Mouse (Mus musculus): ENCODE measurements around the gene Osbp. TPM values are rescaled to one million over a fixed set of nuclear protein-coding genes. Genes with fewer than 3 reads are reported as not detected.

Osbp gene
- polyA plus RNA-seq, 1 experiment from 2014 or later: 7.2 TPM

- no peaks in the 10 kb centered on the region for H3K27me3 ChIP-seq (replicated peaks; ENCODE audit: control insufficient read depth, insufficient read depth, low read length)
- DNase-seq (ENCODE audit: low spot score): no peak
- no peak overlapping the region for H3K4me3 ChIP-seq (ENCODE audit: low read depth, low read length)
- no peak overlapping the region for H3K27ac ChIP-seq (ENCODE audit: low read depth, low read length)
- ATAC-seq: no peak
- no peaks in the 10 kb centered on the region for H3K4me1 ChIP-seq (ENCODE audit: control insufficient read depth, insufficient read depth, low read length)
- H3K36me3 ChIP-seq (ENCODE audit: control insufficient read depth, insufficient read depth, low read length): no peaks in the 10 kb centered on the region
- 89% methylated on average over 5 of the region's 5 CpGs for WGBS
- H3K9ac ChIP-seq (ENCODE audit: low read length): no peak overlapping the region
- no peak overlapping the region for H3K4me2 ChIP-seq (ENCODE audit: low read length)
- H3K9me3 ChIP-seq (replicated peaks; ENCODE audit: control insufficient read depth, low read length): no peaks in the 10 kb centered on the region
These were observed 9.1 kb upstream of the Osbp start for GRCm38 (mm10) chr19:11956636-11957035.

- WGBS: 87% methylated on average over 5 of the region's 5 CpGs
- Histone ChIP-seq H3K4me3 (ENCODE audit: low read depth, low read length) (no peak overlapping the region), H3K36me3 (ENCODE audit: control insufficient read depth, insufficient read depth, low read length) (no peaks in the 10 kb centered on the region), H3K27me3 (replicated peaks; ENCODE audit: control insufficient read depth, insufficient read depth, low read length) (no peaks in the 10 kb centered on the region), H3K9me3 (replicated peaks; ENCODE audit: control insufficient read depth, low read length) (no peaks in the 10 kb centered on the region), H3K4me2 (ENCODE audit: low read length) (no peak overlapping the region), H3K27ac (ENCODE audit: low read depth, low read length) (no peak overlapping the region), H3K9ac (ENCODE audit: low read length) (no peak overlapping the region), H3K4me1 (ENCODE audit: control insufficient read depth, insufficient read depth, low read length) (no peaks in the 10 kb centered on the region)
- no peak for ATAC-seq
- no peak for DNase-seq (ENCODE audit: low spot score)
These were observed 8.3 kb upstream of the Osbp start for GRCm38 (mm10) chr19:11957396-11957795.

- Histone ChIP-seq H3K9me3 (replicated peaks; ENCODE audit: control insufficient read depth, low read length) (no peaks in the 10 kb centered on the region), H3K27ac (ENCODE audit: low read depth, low read length) (no peak overlapping the region), H3K4me3 (ENCODE audit: low read depth, low read length) (no peak overlapping the region), H3K9ac (ENCODE audit: low read length) (no peak overlapping the region), H3K27me3 (replicated peaks; ENCODE audit: control insufficient read depth, insufficient read depth, low read length) (no peaks in the 10 kb centered on the region), H3K4me1 (ENCODE audit: control insufficient read depth, insufficient read depth, low read length) (no peaks in the 10 kb centered on the region), H3K36me3 (ENCODE audit: control insufficient read depth, insufficient read depth, low read length) (no peaks in the 10 kb centered on the region), H3K4me2 (ENCODE audit: low read length) (no peak overlapping the region)
- 89% methylated on average over 8 of the region's 8 CpGs for WGBS
- ATAC-seq: no peak
- no peak for DNase-seq (ENCODE audit: low spot score)
These were observed 7.9 kb upstream of the Osbp start for GRCm38 (mm10) chr19:11957846-11958245.

DNA sequence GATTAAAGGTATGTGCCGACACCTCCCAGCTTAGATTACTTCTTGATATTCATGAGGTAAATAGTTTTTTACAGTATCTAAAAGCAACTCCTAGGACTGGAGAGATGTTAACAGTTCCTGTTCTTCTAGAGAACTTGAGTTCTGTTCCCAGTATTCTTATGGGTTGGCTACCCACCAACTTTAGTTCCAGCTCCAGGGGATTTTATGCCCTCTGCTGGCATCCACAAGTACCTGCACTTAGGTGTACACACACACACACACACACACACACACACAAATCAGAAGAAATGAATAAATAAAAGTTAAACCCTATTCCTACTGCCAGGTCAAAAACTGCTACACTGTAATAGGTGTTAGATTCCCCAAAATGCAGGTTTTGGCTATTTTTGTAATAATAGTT is 1.5 kb upstream of the Osbp start:
- Histone ChIP-seq H3K27ac (ENCODE audit: low read depth, low read length) (no peak overlapping the region), H3K4me1 (ENCODE audit: control insufficient read depth, insufficient read depth, low read length) (peaks cover 7% of the 10 kb centered on the region; the same call in 1 of the 2 replicates), H3K27me3 (replicated peaks; ENCODE audit: control insufficient read depth, insufficient read depth, low read length) (no peaks in the 10 kb centered on the region), H3K36me3 (ENCODE audit: control insufficient read depth, insufficient read depth, low read length) (peaks cover 9% of the 10 kb centered on the region; the same call in 1 of the 2 replicates), H3K9me3 (replicated peaks; ENCODE audit: control insufficient read depth, low read length) (no peaks in the 10 kb centered on the region), H3K9ac (ENCODE audit: low read length) (no peak overlapping the region), H3K4me3 (ENCODE audit: low read depth, low read length) (peak overlapping the region; percentile 38; the same call in 1 of the 2 replicates), H3K4me2 (ENCODE audit: low read length) (peak overlapping the region; percentile 50)
- DNase-seq (ENCODE audit: low spot score): peak; percentile 4
- WGBS: 95% methylated on average over 1 of the region's 1 CpGs
- ATAC-seq: no peak

GRCm38 (mm10) chr19:11966201-11966636 is 478 bp downstream of the Osbp start:
- H3K4me1 ChIP-seq (ENCODE audit: control insufficient read depth, insufficient read depth, low read length): peaks cover 7% of the 10 kb centered on the region; the same call in 1 of the 2 replicates
- H3K27ac ChIP-seq (ENCODE audit: low read depth, low read length): peak overlapping the region; percentile 81
- H3K4me2 ChIP-seq (ENCODE audit: low read length): peak overlapping the region; percentile 74
- no peaks in the 10 kb centered on the region for H3K27me3 ChIP-seq (replicated peaks; ENCODE audit: control insufficient read depth, insufficient read depth, low read length)
- H3K36me3 ChIP-seq (ENCODE audit: control insufficient read depth, insufficient read depth, low read length): peaks cover 18% of the 10 kb centered on the region
- no peaks in the 10 kb centered on the region for H3K9me3 ChIP-seq (replicated peaks; ENCODE audit: control insufficient read depth, low read length)
- DNase-seq (ENCODE audit: low spot score) (peak; percentile 37), ATAC-seq (no peak)
- H3K4me3 ChIP-seq (ENCODE audit: low read depth, low read length): peak overlapping the region; percentile 55
- WGBS: 1% methylated on average over 18 of the region's 18 CpGs
- H3K9ac ChIP-seq (ENCODE audit: low read length): peak overlapping the region; percentile 81

DNA sequence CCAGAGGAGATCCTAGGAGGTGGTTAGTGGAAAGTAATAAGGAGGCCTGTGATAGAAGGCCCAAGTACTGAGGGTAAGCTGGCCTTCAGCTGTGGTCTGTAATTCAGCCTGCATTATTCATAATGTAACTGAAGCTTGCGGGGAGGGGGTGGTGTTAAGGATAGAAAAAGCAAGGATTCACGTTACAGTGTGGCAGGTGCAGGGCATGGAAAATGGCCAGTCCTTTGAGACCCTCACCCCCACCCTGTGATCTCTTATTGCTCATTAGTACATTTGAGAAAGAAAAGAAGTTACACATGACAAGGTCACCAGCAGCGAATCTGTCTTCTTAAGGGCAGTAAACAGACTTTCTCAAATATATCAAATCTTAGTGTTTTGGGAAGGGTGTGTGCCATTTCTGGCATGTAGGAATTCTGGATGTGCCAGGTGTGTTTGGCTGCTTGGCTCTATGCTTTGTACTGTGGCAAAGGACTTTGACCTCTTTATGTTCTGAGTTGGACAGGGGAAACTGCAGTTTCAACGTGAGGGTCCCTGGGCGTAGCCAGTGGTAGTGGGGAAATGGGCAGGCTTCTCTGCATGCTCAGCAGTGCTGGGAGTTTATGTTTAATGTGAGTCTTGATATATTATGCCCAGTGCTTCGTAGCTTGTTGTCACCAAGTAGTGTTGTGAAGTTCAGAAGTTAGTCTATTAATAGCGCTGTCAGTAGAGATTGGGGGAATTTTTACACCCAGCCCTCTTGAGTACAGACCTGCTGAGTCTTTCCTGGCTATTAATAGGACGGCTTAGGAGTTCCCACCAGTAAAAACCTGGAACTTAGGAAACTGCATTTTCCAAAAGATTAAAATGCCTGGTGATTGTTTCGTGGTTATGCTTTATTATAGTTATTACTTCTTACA is 3.7 kb downstream of the Osbp start:
- DNase-seq (ENCODE audit: low spot score): no peak
- WGBS: 87% methylated on average over 9 of the region's 9 CpGs
- ATAC-seq: no peak
- H3K36me3 ChIP-seq (ENCODE audit: control insufficient read depth, insufficient read depth, low read length): peaks cover 50% of the 10 kb centered on the region
- no peaks in the 10 kb centered on the region for H3K27me3 ChIP-seq (replicated peaks; ENCODE audit: control insufficient read depth, insufficient read depth, low read length)
- H3K4me2 ChIP-seq (ENCODE audit: low read length): no peak overlapping the region
- H3K9me3 ChIP-seq (replicated peaks; ENCODE audit: control insufficient read depth, low read length): no peaks in the 10 kb centered on the region
- H3K4me3 ChIP-seq (ENCODE audit: low read depth, low read length): no peak overlapping the region
- no peak overlapping the region for H3K9ac ChIP-seq (ENCODE audit: low read length)
- H3K27ac ChIP-seq (ENCODE audit: low read depth, low read length): no peak overlapping the region
- peaks cover 7% of the 10 kb centered on the region; the same call in 1 of the 2 replicates for H3K4me1 ChIP-seq (ENCODE audit: control insufficient read depth, insufficient read depth, low read length)

- no peak for ATAC-seq
- peaks cover 83% of the 10 kb centered on the region for H3K36me3 ChIP-seq (ENCODE audit: control insufficient read depth, insufficient read depth, low read length)
- H3K27ac ChIP-seq (ENCODE audit: low read depth, low read length): no peak overlapping the region
- H3K27me3 ChIP-seq (replicated peaks; ENCODE audit: control insufficient read depth, insufficient read depth, low read length): no peaks in the 10 kb centered on the region
- no peak for DNase-seq (ENCODE audit: low spot score)
- no peaks in the 10 kb centered on the region for H3K9me3 ChIP-seq (replicated peaks; ENCODE audit: control insufficient read depth, low read length)
- 92% methylated on average over 13 of the region's 13 CpGs for WGBS
- no peak overlapping the region for H3K9ac ChIP-seq (ENCODE audit: low read length)
- H3K4me3 ChIP-seq (ENCODE audit: low read depth, low read length): no peak overlapping the region
- H3K4me2 ChIP-seq (ENCODE audit: low read length): no peak overlapping the region
- no peaks in the 10 kb centered on the region for H3K4me1 ChIP-seq (ENCODE audit: control insufficient read depth, insufficient read depth, low read length)
These were observed 7.9 kb downstream of the Osbp start for GRCm38 (mm10) chr19:11973511-11974222.

GRCm38 (mm10) chr19:11974223-11974540 is 8.4 kb downstream of the Osbp start:
- DNase-seq (ENCODE audit: low spot score) (no peak), ATAC-seq (no peak)
- 96% methylated on average over 2 of the region's 2 CpGs for WGBS
- peaks cover 83% of the 10 kb centered on the region for H3K36me3 ChIP-seq (ENCODE audit: control insufficient read depth, insufficient read depth, low read length)
- H3K9ac ChIP-seq (ENCODE audit: low read length): no peak overlapping the region
- no peak overlapping the region for H3K4me2 ChIP-seq (ENCODE audit: low read length)
- no peaks in the 10 kb centered on the region for H3K27me3 ChIP-seq (replicated peaks; ENCODE audit: control insufficient read depth, insufficient read depth, low read length)
- H3K4me1 ChIP-seq (ENCODE audit: control insufficient read depth, insufficient read depth, low read length): no peaks in the 10 kb centered on the region
- no peaks in the 10 kb centered on the region for H3K9me3 ChIP-seq (replicated peaks; ENCODE audit: control insufficient read depth, low read length)
- no peak overlapping the region for H3K27ac ChIP-seq (ENCODE audit: low read depth, low read length)
- no peak overlapping the region for H3K4me3 ChIP-seq (ENCODE audit: low read depth, low read length)

DNA sequence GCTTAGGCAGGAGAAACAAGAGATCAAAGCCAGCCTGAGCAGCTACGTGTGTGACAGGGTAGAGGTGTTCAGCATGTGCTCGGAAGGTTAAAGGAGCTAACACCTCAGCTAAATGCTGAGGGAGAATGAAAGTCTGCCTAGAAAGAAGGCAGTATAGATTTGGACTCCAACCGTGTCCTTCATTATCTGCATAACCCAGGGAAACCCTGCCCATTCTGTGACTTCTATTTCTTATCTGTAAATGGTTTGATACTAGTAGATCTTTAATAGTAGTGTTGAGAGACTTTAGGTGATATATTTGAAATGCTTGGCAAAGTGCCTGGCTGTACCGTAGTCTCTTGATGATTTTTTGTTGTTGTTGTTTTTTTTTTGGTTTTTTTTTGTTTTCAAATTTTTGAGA is 9.9 kb downstream of the Osbp start:
- ATAC-seq (no peak), DNase-seq (ENCODE audit: low spot score) (no peak)
- Histone ChIP-seq H3K9ac (ENCODE audit: low read length) (no peak overlapping the region), H3K4me3 (ENCODE audit: low read depth, low read length) (no peak overlapping the region), H3K9me3 (replicated peaks; ENCODE audit: control insufficient read depth, low read length) (no peaks in the 10 kb centered on the region), H3K27me3 (replicated peaks; ENCODE audit: control insufficient read depth, insufficient read depth, low read length) (no peaks in the 10 kb centered on the region), H3K4me1 (ENCODE audit: control insufficient read depth, insufficient read depth, low read length) (no peaks in the 10 kb centered on the region), H3K36me3 (ENCODE audit: control insufficient read depth, insufficient read depth, low read length) (peaks cover 93% of the 10 kb centered on the region), H3K27ac (ENCODE audit: low read depth, low read length) (no peak overlapping the region), H3K4me2 (ENCODE audit: low read length) (no peak overlapping the region)
- WGBS: 86% methylated on average over 4 of the region's 4 CpGs

All from forebrain, embryonic 14.5 days (tissue).